Mouse (Mus musculus) ES-E14 (cell line): ENCODE results near the gene Snrpa. TPM values are rescaled to one million over a fixed set of nuclear protein-coding genes. Genes with fewer than 3 reads are reported as not detected.

ENCODE experiments used
- DNase-seq: peaks from one replicate; pipeline ENCODE4 v3.0.0-alpha.2; 2013; ENCODE audit warnings: low read depth, low spot score
- H3K27ac ChIP-seq: 2 replicates; pipeline ENCODE4 v1.5.1; 2012; ENCODE audit warnings: low read depth, mild to moderate bottlenecking, low read length, moderate library complexity, mixed read lengths; ENCODE audit not compliant: poor library complexity, insufficient read depth, severe bottlenecking
- H3K36me3 ChIP-seq: 2 replicates; pipeline ENCODE4 v1.6.1; 2012; ENCODE audit warnings: mild to moderate bottlenecking, low read length, moderate library complexity, mixed read lengths; ENCODE audit not compliant: control insufficient read depth, poor library complexity, insufficient read depth, severe bottlenecking
- H3K4me1 ChIP-seq, 2 experiments: fragments of 150-350 bp in 1 of 2; sonication (generic) in 1 of 2; 2 replicates each; pipeline ENCODE4 v1.6.1; 2012; ENCODE audit warnings: low read length in 2 of 2, mild to moderate bottlenecking in 1 of 2, mixed read lengths in 1 of 2; ENCODE audit not compliant: control insufficient read depth in 2 of 2, insufficient read depth in 2 of 2, poor library complexity in 1 of 2
- H3K4me3 ChIP-seq, 2 experiments: fragments of 150-350 bp in 1 of 2; sonication (generic) in 1 of 2; 2 replicates each; pipeline ENCODE4 v1.5.1; 2012; ENCODE audit warnings: low read length in 2 of 2, low read depth in 1 of 2, mild to moderate bottlenecking in 1 of 2, mixed read lengths in 1 of 2; ENCODE audit not compliant: insufficient read depth in 1 of 2, poor library complexity in 1 of 2, severe bottlenecking in 1 of 2
- H3K9ac ChIP-seq: 2 replicates; pipeline ENCODE4 v1.6.1; 2012; ENCODE audit warnings: low read depth, mild to moderate bottlenecking, low read length, mixed read lengths; ENCODE audit not compliant: poor library complexity, insufficient read depth, severe bottlenecking
- H3K9me3 ChIP-seq: fragments of 150-350 bp; sonication (generic); 2 replicates; pipeline ENCODE4 v1.6.1; 2012; ENCODE audit warnings: low read depth, mild to moderate bottlenecking, low read length; ENCODE audit not compliant: control insufficient read depth, insufficient read depth
- CHD2 ChIP-seq: IDR thresholded peaks from 2 replicates; pipeline ENCODE4 v1.6.1; 2014; ENCODE audit warnings: mild to moderate bottlenecking, low read depth, low read length, inconsistent platforms
- HCFC1 ChIP-seq: IDR thresholded peaks from 2 replicates; pipeline ENCODE4 v1.6.1; 2012; ENCODE audit warnings: low read length, inconsistent platforms, borderline replicate concordance; ENCODE audit not compliant: insufficient read depth
- MAFK ChIP-seq: IDR thresholded peaks from 2 replicates; pipeline ENCODE4 v1.6.1; 2014; ENCODE audit warnings: mild to moderate bottlenecking, low read depth, low read length, inconsistent platforms; ENCODE audit not compliant: insufficient read depth
- ZC3H11A ChIP-seq: IDR thresholded peaks from 2 replicates; pipeline ENCODE4 v1.6.1; 2012; ENCODE audit warnings: low read depth, mild to moderate bottlenecking, inconsistent platforms, low read length, borderline replicate concordance
- ZNF384 ChIP-seq: IDR thresholded peaks from 2 replicates; pipeline ENCODE4 v1.6.1; 2012; ENCODE audit warnings: low read depth, low read length, inconsistent platforms
- in situ Hi-C, 2 experiments: fragments of 600-800 bp; cut with MboI; formaldehyde crosslinking; loops; one replicate each; pipeline ENCODE4 v1.15.1; 2025; ENCODE audit warnings: low sequenced_read_pairs in 2 of 2, inconsistent platforms in 1 of 2; ENCODE audit not compliant: unreplicated experiment in 2 of 2
- total RNA-seq: library from RNA; depleted of rRNA; stranded (reverse); fragments of 300-350 nt; gene quantifications from 2 replicates; pipeline ENCODE4 v1.2.3, GENCODE M21; 2012

Snrpa gene
- total RNA-seq, 1 experiment = 129 TPM

- H3K9ac ChIP-seq = no peak overlapping the region
- H3K9me3 ChIP-seq = no peaks in the 10 kb centered on the region
- H3K27ac ChIP-seq = no peak overlapping the region
- peaks cover 0 to 21% of the 10 kb centered on the region in 2 experiments; a peak in 3 of 4 replicates for H3K4me1 ChIP-seq
- in situ Hi-C loops = no loop called here
- DNase-seq = no peak
- no peak overlapping the region for H3K4me3 ChIP-seq
- TF ChIP-seq HCFC1 = no peak
- no peak for TF ChIP-seq MAFK
- no peak for TF ChIP-seq ZC3H11A
- TF ChIP-seq CHD2 = no peak
- no peak for TF ChIP-seq ZNF384
- peaks cover 59% of the 10 kb centered on the region for H3K36me3 ChIP-seq
These were observed 10.1 kb downstream of the Snrpa start for GRCm38 (mm10) chr7:27185986-27186385.

- TF ChIP-seq ZC3H11A (0 out of 2 replicates have a peak, but pooled peaks have one; percentile 18), HCFC1 (no peak), ZNF384 (peak; percentile 44; the same call in 1 of the 2 replicates), MAFK (no peak), CHD2 (peak; percentile 37; the same call in 1 of the 2 replicates)
- peak; percentile 78 for DNase-seq
- in situ Hi-C loops = no loop called here
- no peak overlapping the region for H3K9ac ChIP-seq
- H3K4me3 ChIP-seq = no peak overlapping the region
- no peak overlapping the region for H3K27ac ChIP-seq
- peaks cover 6 to 27% of the 10 kb centered on the region in 2 experiments for H3K4me1 ChIP-seq
- H3K36me3 ChIP-seq = peaks cover 49% of the 10 kb centered on the region
- H3K9me3 ChIP-seq = no peaks in the 10 kb centered on the region
These were observed 11.1 kb downstream of the Snrpa start for GRCm38 (mm10) chr7:27184964-27185363.

- DNase-seq = no peak
- Histone ChIP-seq H3K9me3 (no peaks in the 10 kb centered on the region), H3K9ac (no peak overlapping the region), H3K27ac (no peak overlapping the region), H3K4me3 (no peak overlapping the region), H3K4me1 (peaks cover 8 to 17% of the 10 kb centered on the region in 2 experiments), H3K36me3 (peaks cover 28% of the 10 kb centered on the region)
- in situ Hi-C loops = no loop called here
- TF ChIP-seq HCFC1 = no peak
- TF ChIP-seq ZC3H11A = no peak
- TF ChIP-seq MAFK = no peak
- TF ChIP-seq CHD2 = no peak
- TF ChIP-seq ZNF384 = no peak
These were observed 13.6 kb downstream of the Snrpa start for GRCm38 (mm10) chr7:27182498-27182897.

- DNase-seq = no peak
- TF ChIP-seq ZC3H11A (no peak), CHD2 (no peak), ZNF384 (no peak), HCFC1 (no peak), MAFK (no peak)
- H3K9me3 ChIP-seq = no peaks in the 10 kb centered on the region
- peak within 1 kb of the TSS; percentile 56 to 83 for H3K4me3 ChIP-seq
- in situ Hi-C loops = no loop called here
- peak within 1 kb of the TSS; percentile 83 for H3K27ac ChIP-seq
- peak within 1 kb of the TSS; percentile 74; the same call in 1 of the 2 replicates for H3K9ac ChIP-seq
- H3K36me3 ChIP-seq = peaks cover 16% of the 10 kb centered on the region
- H3K4me1 ChIP-seq = peaks cover 8 to 17% of the 10 kb centered on the region in 2 experiments
These were observed 15.0 kb downstream of the Snrpa start, which contains the start of the genes Gm21983 and Mia for GRCm38 (mm10) chr7:27180837-27181695. Gene Gm21983 (minus strand): TSS chr7:27181086. Gene Mia (minus strand): TSS chr7:27181157.
